Mouse (Mus musculus) lung, postnatal 0 days (tissue): ENCODE measurements at regions not wholly inside any gene's neighbourhood (a gene's known extent, or its start where the extent isn't known, plus 50 kb on each side); places are given as distances from the start of the nearest gene placed in this dataset.

Source experiments
- CTCF ChIP-seq: IDR thresholded peaks from 2 replicates; pipeline ENCODE4 v1.5.1; 2016; ENCODE audit warnings: antibody characterized with exemption, mild to moderate bottlenecking
- EP300 ChIP-seq: IDR thresholded peaks from 2 replicates; pipeline ENCODE4 v1.6.1; 2016; ENCODE audit warnings: antibody characterized with exemption, mild to moderate bottlenecking, control low read depth

DNA sequence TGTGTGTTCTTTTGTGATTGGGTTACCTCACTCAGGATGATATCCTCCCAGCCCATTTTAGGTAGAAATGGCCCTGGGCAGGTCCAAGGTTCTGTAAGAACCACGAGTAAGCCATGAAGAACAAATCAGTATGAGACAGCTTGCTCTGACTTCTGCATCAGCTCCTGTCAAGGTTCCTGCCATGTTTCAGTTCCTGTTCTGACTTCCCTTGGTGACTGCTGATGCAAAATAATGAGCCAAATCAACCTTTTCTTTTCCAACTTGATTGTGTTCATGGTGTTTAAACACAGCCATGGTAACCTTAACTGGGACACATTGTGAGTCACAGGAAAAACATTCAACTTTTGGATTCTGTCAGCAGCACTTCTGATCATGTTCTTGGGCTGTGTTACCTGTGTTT is 667.4 kb upstream of the Igfbp7 start:
- TF ChIP-seq CTCF (no peak), EP300 (no peak)
